Mouse (Mus musculus): ENCODE measurements around the gene Clca3b. TPM values are rescaled to one million over a fixed set of nuclear protein-coding genes. Genes with fewer than 3 reads are reported as not detected.
"Not testable (repeated sequence)": the region's sequence is repeated elsewhere in the genome, so short reads cannot be mapped to it uniquely, and the experiment has no call there.

Clca3b gene
- polyA plus RNA-seq (2015; fragmentation: Nextera tagmentation; extraction: Ambion mirVana): not detected in 2 replicates

GRCm38 (mm10) chr3:144849014-144849556, at the start of gene Clca3b:
Gene Clca3b, minus strand, starts transcription at chr3:144849357.
- not testable (repeated sequence) for H3K36me3 ChIP-seq; H3K4me2 ChIP-seq; H3K27me3 ChIP-seq; H3K4me3 ChIP-seq; H3K4me1 ChIP-seq; ATAC-seq (ENCODE audit: insufficient number of reproducible peaks, low FRiP score, low TSS enrichment, low read depth); H3K9ac ChIP-seq; H3K27ac ChIP-seq; H3K9me3 ChIP-seq
- 76% methylated on average over 9 of the region's 9 CpGs for whole genome bisulfite sequencing

DNA sequence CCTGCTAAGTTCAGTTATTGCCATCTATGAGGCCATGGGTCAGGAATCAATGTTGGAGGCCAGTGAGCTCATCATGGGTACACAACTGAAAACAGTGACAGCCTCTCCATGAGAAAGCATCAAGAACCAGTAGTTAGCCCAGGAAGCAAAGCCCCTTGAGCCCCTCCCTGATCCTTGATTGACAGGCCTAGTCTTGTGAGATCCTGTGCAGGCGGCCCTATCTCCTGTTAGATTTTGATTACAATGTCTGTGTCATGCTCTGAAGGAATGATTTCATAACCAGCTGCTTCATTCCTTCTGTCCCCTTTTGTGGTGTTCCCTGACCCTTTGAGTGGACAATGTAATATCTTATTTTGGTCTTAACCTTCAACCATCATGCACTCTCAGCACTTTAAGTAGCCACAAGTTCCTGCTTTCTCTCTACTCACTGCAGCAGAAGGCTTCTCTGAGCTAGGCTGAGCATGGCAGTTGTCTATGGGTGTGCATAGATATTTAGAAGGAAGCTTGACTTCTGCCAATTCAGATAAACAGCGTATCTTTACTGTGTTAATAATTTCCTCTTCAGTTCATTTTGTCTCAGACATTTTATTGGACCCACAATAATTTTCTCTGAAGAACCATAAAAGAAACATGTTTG, 48.0 kb upstream of the Clca3b start:
- no peak overlapping the region for H3K4me3 ChIP-seq
- no peaks in the 10 kb centered on the region for H3K27me3 ChIP-seq
- H3K27ac ChIP-seq: no peak overlapping the region
- no peak overlapping the region for H3K9ac ChIP-seq
- WGBS: 85% methylated on average over 2 of the region's 2 CpGs
- H3K36me3 ChIP-seq: no peaks in the 10 kb centered on the region
- no peak overlapping the region for H3K4me2 ChIP-seq
- ATAC-seq (ENCODE audit: insufficient number of reproducible peaks, low FRiP score, low TSS enrichment, low read depth): no peak
- H3K4me1 ChIP-seq: no peaks in the 10 kb centered on the region
- no peaks in the 10 kb centered on the region for H3K9me3 ChIP-seq

DNA sequence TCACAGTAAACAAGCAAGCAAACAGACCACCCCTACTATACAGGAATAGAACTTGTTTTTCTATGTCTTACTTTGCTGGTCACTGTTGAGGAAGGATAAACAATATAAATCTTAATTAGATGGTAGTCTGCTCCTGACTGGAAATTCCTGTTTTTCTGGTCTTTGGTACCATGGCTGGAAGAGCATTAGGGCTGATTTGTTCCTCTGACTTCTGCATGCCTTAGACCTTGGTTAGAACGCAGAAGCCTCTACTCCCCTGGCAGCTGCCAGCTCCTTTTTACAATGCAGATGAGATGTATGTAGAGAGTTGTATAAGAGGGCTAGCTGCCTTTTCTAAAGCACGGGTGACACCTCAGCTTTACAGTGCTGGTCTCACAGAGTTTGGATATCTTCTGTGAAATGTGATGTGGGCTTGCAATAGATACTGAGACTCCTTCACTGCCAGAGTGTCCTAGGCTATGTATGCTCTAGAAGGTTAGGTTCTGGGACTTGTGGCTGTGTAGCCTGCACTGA, 41.1 kb upstream of the Clca3b start:
- Histone ChIP-seq H3K9ac (no peak overlapping the region), H3K27ac (no peak overlapping the region), H3K4me2 (no peak overlapping the region), H3K4me1 (no peaks in the 10 kb centered on the region), H3K4me3 (no peak overlapping the region), H3K27me3 (no peaks in the 10 kb centered on the region), H3K36me3 (no peaks in the 10 kb centered on the region), H3K9me3 (no peaks in the 10 kb centered on the region)
- no peak for ATAC-seq (ENCODE audit: insufficient number of reproducible peaks, low FRiP score, low TSS enrichment, low read depth)
- 46% methylated on average over 2 of the region's 2 CpGs for WGBS

DNA sequence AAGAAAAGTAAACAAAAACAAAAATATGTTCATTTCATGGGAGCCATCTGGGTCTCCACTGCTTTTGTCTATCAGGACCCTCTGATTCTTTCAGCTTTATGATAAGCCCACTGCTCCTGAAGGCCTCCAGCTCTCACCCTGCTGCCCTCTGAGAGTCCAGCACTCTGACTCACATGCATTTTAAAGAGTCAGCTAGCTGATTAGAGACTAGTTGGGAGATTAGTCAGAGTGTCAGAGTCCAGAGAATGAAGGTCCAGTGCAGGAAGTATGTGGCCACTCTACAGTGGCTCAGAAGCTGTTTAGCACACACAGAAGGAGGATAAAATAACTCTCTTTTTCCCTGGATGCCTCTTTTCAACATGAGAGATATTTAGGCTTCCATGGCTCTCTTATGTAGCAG, 37.8 kb upstream of the Clca3b start:
- no peaks in the 10 kb centered on the region for H3K36me3 ChIP-seq
- H3K4me3 ChIP-seq: no peak overlapping the region
- no peaks in the 10 kb centered on the region for H3K9me3 ChIP-seq
- H3K4me1 ChIP-seq: no peaks in the 10 kb centered on the region
- H3K4me2 ChIP-seq: no peak overlapping the region
- no peak for ATAC-seq (ENCODE audit: insufficient number of reproducible peaks, low FRiP score, low TSS enrichment, low read depth)
- H3K27ac ChIP-seq: no peak overlapping the region
- no peaks in the 10 kb centered on the region for H3K27me3 ChIP-seq
- no peak overlapping the region for H3K9ac ChIP-seq

DNA sequence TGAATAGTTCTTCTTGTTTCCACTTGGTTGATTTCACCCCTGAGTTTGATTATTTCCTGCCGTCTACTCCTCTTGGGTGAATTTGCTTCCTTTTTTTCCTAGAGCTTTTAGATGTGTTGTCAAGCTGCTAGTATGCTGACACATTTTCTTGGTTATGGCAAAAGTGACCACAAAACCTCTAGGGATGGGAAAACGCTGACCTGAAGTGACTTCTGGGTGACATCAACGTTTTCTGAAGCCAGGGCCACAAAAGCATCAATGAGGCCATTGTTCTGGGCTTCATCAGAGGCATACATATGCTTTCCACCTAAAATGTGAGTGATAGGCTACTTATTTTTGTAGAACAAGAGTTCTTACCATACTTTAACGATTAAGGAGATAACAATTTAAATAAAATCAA, 22.9 kb upstream of the Clca3b start:
- not testable (repeated sequence) for H3K36me3 ChIP-seq

GRCm38 (mm10) chr3:144849584-144849983, 427 bp upstream of the Clca3b start:
- no peak overlapping the region for H3K9ac ChIP-seq
- H3K27ac ChIP-seq: no peak overlapping the region
- no peak overlapping the region for H3K4me3 ChIP-seq
- H3K36me3 ChIP-seq: no peaks in the 10 kb centered on the region
- no peaks in the 10 kb centered on the region for H3K4me1 ChIP-seq
- H3K27me3 ChIP-seq: no peaks in the 10 kb centered on the region
- H3K9me3 ChIP-seq: no peaks in the 10 kb centered on the region
- ATAC-seq (ENCODE audit: insufficient number of reproducible peaks, low FRiP score, low TSS enrichment, low read depth): no peak
- H3K4me2 ChIP-seq: no peak overlapping the region
- 23% methylated on average over 4 of the region's 4 CpGs for WGBS

More for the DNA sequence above, 22.9 kb upstream of the Clca3b start:
- H3K27ac ChIP-seq; ATAC-seq (ENCODE audit: insufficient number of reproducible peaks, low FRiP score, low TSS enrichment, low read depth); H3K4me3 ChIP-seq; H3K4me1 ChIP-seq; H3K4me2 ChIP-seq; H3K9me3 ChIP-seq; H3K27me3 ChIP-seq; H3K9ac ChIP-seq: not testable (repeated sequence)
- 72% methylated on average over 4 of the region's 4 CpGs for WGBS

GRCm38 (mm10) chr3:144827257-144827656, 21.9 kb downstream of the Clca3b start:
- Histone ChIP-seq H3K27ac (no peak overlapping the region), H3K36me3 (no peaks in the 10 kb centered on the region), H3K4me3 (no peak overlapping the region), H3K27me3 (no peaks in the 10 kb centered on the region), H3K4me2 (no peak overlapping the region), H3K9ac (no peak overlapping the region), H3K4me1 (no peaks in the 10 kb centered on the region), H3K9me3 (no peaks in the 10 kb centered on the region)
- ATAC-seq (ENCODE audit: insufficient number of reproducible peaks, low FRiP score, low TSS enrichment, low read depth): no peak
- WGBS: 79% methylated on average over 6 of the region's 6 CpGs

GRCm38 (mm10) chr3:144825151-144825550, 24.0 kb downstream of the Clca3b start:
- no peaks in the 10 kb centered on the region for H3K9me3 ChIP-seq
- no peak for ATAC-seq (ENCODE audit: insufficient number of reproducible peaks, low FRiP score, low TSS enrichment, low read depth)
- H3K4me1 ChIP-seq: no peaks in the 10 kb centered on the region
- H3K4me3 ChIP-seq: no peak overlapping the region
- H3K27ac ChIP-seq: no peak overlapping the region
- no peaks in the 10 kb centered on the region for H3K27me3 ChIP-seq
- no peak overlapping the region for H3K4me2 ChIP-seq
- WGBS: 10% methylated on average over 10 of the region's 10 CpGs
- no peak overlapping the region for H3K9ac ChIP-seq
- H3K36me3 ChIP-seq: no peaks in the 10 kb centered on the region

DNA sequence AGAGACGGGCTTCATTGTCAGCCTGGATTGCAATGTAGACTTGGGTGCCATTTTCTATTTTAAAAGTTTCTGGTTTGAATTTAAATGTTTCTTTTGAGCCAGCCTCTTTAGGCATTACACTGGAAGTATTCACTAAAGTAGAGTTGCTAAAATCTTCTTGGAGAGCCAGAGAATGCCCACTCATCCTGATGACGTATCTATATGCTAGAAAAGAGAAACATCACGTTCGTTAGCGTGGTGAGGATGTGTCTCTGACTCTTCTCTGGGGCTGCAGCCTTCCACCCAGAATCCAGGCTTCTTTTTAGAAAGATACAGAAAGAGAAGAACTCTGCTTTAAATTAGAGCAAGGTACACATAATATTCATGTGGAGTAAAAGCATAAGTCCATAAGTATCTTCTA, 25.8 kb downstream of the Clca3b start:
- Histone ChIP-seq H3K9ac (no peak overlapping the region), H3K27ac (no peak overlapping the region), H3K27me3 (no peaks in the 10 kb centered on the region), H3K36me3 (no peaks in the 10 kb centered on the region), H3K9me3 (no peaks in the 10 kb centered on the region), H3K4me1 (no peaks in the 10 kb centered on the region), H3K4me3 (no peak overlapping the region), H3K4me2 (no peak overlapping the region)
- no peak for ATAC-seq (ENCODE audit: insufficient number of reproducible peaks, low FRiP score, low TSS enrichment, low read depth)
- WGBS: 83% methylated on average over 5 of the region's 5 CpGs

DNA sequence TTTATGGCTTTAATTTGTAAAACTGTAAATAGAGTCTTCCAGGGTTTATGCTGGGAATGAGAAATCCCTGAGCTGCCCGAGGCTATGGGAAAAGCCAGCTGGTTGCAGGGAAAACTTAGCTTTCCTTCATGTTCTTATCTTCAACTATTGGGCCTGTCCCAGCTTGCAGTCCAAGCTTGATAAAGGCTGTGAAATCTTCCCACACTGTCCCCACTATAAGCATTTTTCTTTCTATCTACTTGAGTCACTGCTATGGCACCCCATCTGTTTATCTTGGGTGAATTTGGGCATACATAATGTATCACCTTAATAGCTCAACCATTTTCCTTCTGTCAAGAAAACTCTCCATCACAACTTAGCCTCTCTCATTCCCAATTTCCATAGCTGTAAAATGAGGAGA, 28.5 kb downstream of the Clca3b start:
- no peaks in the 10 kb centered on the region for H3K27me3 ChIP-seq
- no peaks in the 10 kb centered on the region for H3K4me1 ChIP-seq
- H3K4me2 ChIP-seq: no peak overlapping the region
- no peak overlapping the region for H3K9ac ChIP-seq
- no peaks in the 10 kb centered on the region for H3K36me3 ChIP-seq
- no peak for ATAC-seq (ENCODE audit: insufficient number of reproducible peaks, low FRiP score, low TSS enrichment, low read depth)
- no peak overlapping the region for H3K27ac ChIP-seq
- no peak overlapping the region for H3K4me3 ChIP-seq
- WGBS: 64% methylated on average over 1 of the region's 1 CpGs
- no peaks in the 10 kb centered on the region for H3K9me3 ChIP-seq

- H3K27ac ChIP-seq; H3K9ac ChIP-seq; H3K4me1 ChIP-seq; H3K4me3 ChIP-seq; H3K4me2 ChIP-seq; H3K9me3 ChIP-seq; ATAC-seq (ENCODE audit: insufficient number of reproducible peaks, low FRiP score, low TSS enrichment, low read depth); H3K36me3 ChIP-seq; H3K27me3 ChIP-seq: not testable (repeated sequence)
- WGBS: 79% methylated on average over 6 of the region's 6 CpGs
Observed at GRCm38 (mm10) chr3:144819219-144819618, 29.9 kb downstream of the Clca3b start, which contains the start of gene Clca3a2. Gene Clca3a2, minus strand, starts transcription at chr3:144819494.

DNA sequence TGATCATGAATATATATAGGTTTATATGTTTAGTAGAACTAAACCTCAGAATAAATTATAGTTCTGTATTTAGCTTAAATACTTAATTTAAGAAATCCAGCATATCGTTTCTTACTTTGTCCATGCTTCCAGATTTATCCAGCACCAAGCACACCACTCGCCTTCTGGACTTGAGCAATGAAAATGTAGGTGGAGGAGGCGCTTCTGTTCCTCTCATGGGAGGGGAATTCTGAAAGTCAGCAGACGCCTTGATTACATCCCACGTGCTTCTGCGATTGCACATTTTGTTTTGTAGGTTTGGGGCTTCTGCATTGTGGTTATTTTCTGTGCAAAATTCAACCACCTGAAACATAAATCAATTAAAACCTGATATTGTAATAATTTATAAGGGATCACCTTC, 35.8 kb downstream of the Clca3b start:
- not testable (repeated sequence) for H3K4me1 ChIP-seq; H3K4me2 ChIP-seq; H3K9me3 ChIP-seq; H3K27ac ChIP-seq; ATAC-seq (ENCODE audit: insufficient number of reproducible peaks, low FRiP score, low TSS enrichment, low read depth); H3K4me3 ChIP-seq; H3K36me3 ChIP-seq; H3K9ac ChIP-seq; H3K27me3 ChIP-seq
- 88% methylated on average over 6 of the region's 6 CpGs for WGBS

All from limb, embryonic 15.5 days (tissue).